11 mouse cellular contexts compared by ENCODE assay signal in genomic region chr6:138143450-138143849, GRCm38 (mm10). TPM values are rescaled to one million over a fixed set of nuclear protein-coding genes. Genes with fewer than 3 reads are reported as not detected.
DNase-seq lines count a peak whose midpoint lies in the region; ATAC-seq and TF ChIP-seq lines count a peak whose summit lies in the region.
"Had no signal": no experiment of that assay in that cellular context is flagged by ENCODE, and none has a peak within 500 bp of the region (broad histone marks: within the 10 kb centered on the region; RNA-seq: fewer than 3 reads in every experiment).

No protein-coding gene starts in this region.

- H3K27me3 ChIP-seq in kidney, postnatal 0 days (ENCODE audit: insufficient read depth, low read length): no peaks in the 10 kb centered on the region
- no peaks in the 10 kb centered on the region for H3K27me3 ChIP-seq in lung, embryonic 15.5 days
- H3K27me3 ChIP-seq: neural tube, embryonic 12.5 days had no signal

- WGBS in kidney, postnatal 0 days: 63% methylated on average over 3 of the region's 3 CpGs
- whole genome bisulfite sequencing in lung, embryonic 15.5 days: 46% methylated on average over 3 of the region's 3 CpGs

- H3K4me1 ChIP-seq in kidney, postnatal 0 days (replicated peaks; ENCODE audit: insufficient read depth, low read length): peaks cover 8% of the 10 kb centered on the region; the same call in 1 of the 2 replicates
- H3K4me1 ChIP-seq in lung, embryonic 15.5 days: peaks cover 30% of the 10 kb centered on the region

- H3K9me3 ChIP-seq in kidney, postnatal 0 days (replicated peaks; ENCODE audit: low read length): no peaks in the 10 kb centered on the region
- no peaks in the 10 kb centered on the region for H3K9me3 ChIP-seq in lung, embryonic 15.5 days
- H3K9me3 ChIP-seq: neural tube, embryonic 12.5 days had no signal

- peak; percentile 56 to 88 for DNase-seq in adrenal gland, adult (ENCODE audit: inconsistent age in 2 of 2, low spot score in 1 of 2)
- DNase-seq in adrenal gland, postnatal 4 days (ENCODE audit: low spot score in 2 of 2): no peak
- peak; percentile 71 to 73 for DNase-seq in adrenal gland, postnatal 36 days
- DNase-seq in kidney, postnatal 0 days (ENCODE audit: low spot score): peak; percentile 20
- no peak for DNase-seq in thymus, adult 18-20 months
- no peak for DNase-seq in right cerebral cortex, postnatal 36 days (ENCODE audit: low spot score in 2 of 2)
- DNase-seq: cerebellum, adult 11-12 months had no signal

- ATAC-seq in kidney, postnatal 0 days (replicated peaks; ENCODE audit: low FRiP score, low read depth): peak; percentile 53
- ATAC-seq in lung, embryonic 15.5 days (ENCODE audit: borderline replicate concordance, extremely low read depth, low FRiP score, low TSS enrichment): peak; percentile 64
- ATAC-seq in cerebellum, adult (ENCODE audit: insufficient number of reproducible peaks, low FRiP score, low TSS enrichment): no peak
- ATAC-seq: Patski had no signal

- no peak overlapping the region for H3K9ac ChIP-seq in kidney, postnatal 0 days (ENCODE audit: low read depth, low read length)
- H3K9ac ChIP-seq in lung, embryonic 15.5 days: no peak overlapping the region
- H3K9ac ChIP-seq: neural tube, embryonic 12.5 days had no signal

- peak overlapping the region; percentile 65; the same call in 1 of the 2 replicates for H3K4me2 ChIP-seq in kidney, postnatal 0 days (ENCODE audit: low read length)
- H3K4me2 ChIP-seq in lung, embryonic 15.5 days: peak overlapping the region; percentile 73
- H3K4me2 ChIP-seq: neural tube, embryonic 12.5 days had no signal

- peak overlapping the region; percentile 27; the same call in 1 of the 2 replicates for H3K27ac ChIP-seq in kidney, postnatal 0 days
- peak overlapping the region; percentile 94 for H3K27ac ChIP-seq in lung, embryonic 15.5 days
- H3K27ac ChIP-seq: neural tube, embryonic 12.5 days had no signal

- H3K36me3 ChIP-seq in kidney, postnatal 0 days (ENCODE audit: insufficient read depth, low read length): no peaks in the 10 kb centered on the region
- 0 out of 2 replicates have a peak, but pooled peaks cover 3% of the 10 kb centered on the region for H3K36me3 ChIP-seq in lung, embryonic 15.5 days
- H3K36me3 ChIP-seq: neural tube, embryonic 12.5 days had no signal

- no peak for TF ChIP-seq CTCF in kidney, postnatal 0 days (IDR thresholded peaks at IDR 0.05; ENCODE audit: low read depth)

- no peak overlapping the region for H3K4me3 ChIP-seq in kidney, postnatal 0 days (replicated peaks; ENCODE audit: low read depth, low read length)
- no peak overlapping the region for H3K4me3 ChIP-seq in lung, embryonic 15.5 days
- H3K4me3 ChIP-seq: neural tube, embryonic 12.5 days had no signal

RNA-seq across cellular contexts. Expression of gene Mgst1, which starts 3.3 kb away (rescaled TPM):
- 100 to 1,000 TPM; 700 to 821 TPM for total RNA-seq in adrenal gland, postnatal 4 days (2021)
- total RNA-seq in adrenal gland, postnatal 36 days (2021): 1,000 to 10,000 TPM in 1 of 2 experiments, 100 to 1,000 TPM in 1; 879 to 2,350 TPM
- polyA plus RNA-seq in kidney, postnatal 0 days (2015; fragmentation: Nextera tagmentation; extraction: Ambion mirVana): 394 and 439 TPM in 2 replicates
- polyA plus RNA-seq in lung, embryonic 15.5 days (2015; fragmentation: Nextera tagmentation; extraction: Ambion mirVana): 277 and 278 TPM in 2 replicates

Comparison
In these comparisons a context has a peak if more than half of its experiments do, and no peak if none do; other contexts are left out.
1. DNase-seq: peak in adrenal gland, adult (2 of 2), adrenal gland, postnatal 36 days (2 of 2) and kidney, postnatal 0 days (single experiment); none in adrenal gland, postnatal 4 days (0 of 2), thymus, adult 18-20 months (0 of 2) and right cerebral cortex, postnatal 36 days (0 of 2).